Mouse (Mus musculus) cerebellum, postnatal 14 days (tissue): ENCODE measurements around the gene Upk2.
"Not testable (repeated sequence)": the region's sequence is repeated elsewhere in the genome, so short reads cannot be mapped to it uniquely, and the experiment has no call there.

Source experiments
- DNase-seq, 2 experiments: peaks; one replicate each; pipeline ENCODE4 v3.0.0; 2021; ENCODE audit warnings: mixed read lengths in 2 of 2

Upk2 gene

GRCm38 (mm10) chr9:44461950-44462349, 7.2 kb upstream of the Upk2 start:
- no peak for DNase-seq

- peak; percentile 84 to 87 for DNase-seq
Measured at GRCm38 (mm10) chr9:44457035-44457742, 2.4 kb upstream of the Upk2 start.

GRCm38 (mm10) chr9:44454132-44454890, 465 bp downstream of the Upk2 start:
- DNase-seq = peak; percentile 95 to 97

GRCm38 (mm10) chr9:44450387-44450786, 4.4 kb downstream of the Upk2 start:
- DNase-seq = peak in 1 of 2 experiments; percentile 43

- not testable (repeated sequence) for DNase-seq
Measured at GRCm38 (mm10) chr9:44444402-44445025, 10.3 kb downstream of the Upk2 start.

GRCm38 (mm10) chr9:44440961-44441360, 13.8 kb downstream of the Upk2 start, which contains the start of gene Foxr1:
TSS of gene Foxr1 (minus strand) at chr9:44441136.
- DNase-seq = no peak

GRCm38 (mm10) chr9:44435747-44436146, 19.0 kb downstream of the Upk2 start:
- no peak for DNase-seq

- DNase-seq = no peak
Measured at GRCm38 (mm10) chr9:44432577-44433185, 22.1 kb downstream of the Upk2 start.

- no peak for DNase-seq
Measured at GRCm38 (mm10) chr9:44423576-44423975, 31.2 kb downstream of the Upk2 start.

- no peak for DNase-seq
Measured at GRCm38 (mm10) chr9:44420280-44420898, 34.4 kb downstream of the Upk2 start.

GRCm38 (mm10) chr9:44419730-44420129, 35.0 kb downstream of the Upk2 start:
- DNase-seq = not testable (repeated sequence)

- peak in 1 of 2 experiments; percentile 15 for DNase-seq
Measured at GRCm38 (mm10) chr9:44418519-44419385, 36.0 kb downstream of the Upk2 start, which contains the start of gene Ccdc84. TSS of gene Ccdc84 (minus strand) at chr9:44418569.

- peak; percentile 97 to 98 for DNase-seq
Measured at GRCm38 (mm10) chr9:44417892-44418363, 36.8 kb downstream of the Upk2 start.

GRCm38 (mm10) chr9:44417156-44417891, 37.5 kb downstream of the Upk2 start:
- no peak for DNase-seq

- peak in 1 of 2 experiments; percentile 16 for DNase-seq
Measured at GRCm38 (mm10) chr9:44412781-44413180, 42.0 kb downstream of the Upk2 start.

GRCm38 (mm10) chr9:44412306-44412705, 42.5 kb downstream of the Upk2 start:
- no peak for DNase-seq

- no peak for DNase-seq
Measured at GRCm38 (mm10) chr9:44411601-44412130, 43.1 kb downstream of the Upk2 start.

GRCm38 (mm10) chr9:44410647-44411336, 44.0 kb downstream of the Upk2 start:
- DNase-seq = peak in 1 of 2 experiments; percentile 35

- DNase-seq = not testable (repeated sequence)
Measured at GRCm38 (mm10) chr9:44408693-44409092, 46.1 kb downstream of the Upk2 start.

GRCm38 (mm10) chr9:44407752-44408097, 47.1 kb downstream of the Upk2 start:
- DNase-seq = no peak
